Mouse (Mus musculus) cortical plate, adult 2 months (tissue): ENCODE measurements around the gene Spdye4c.

Experiments
- CTCF ChIP-seq: fragments of 200-500 bp; IDR thresholded peaks from 2 replicates; pipeline ENCODE4 v1.5.1; 2011; ENCODE audit warnings: mild to moderate bottlenecking, control low read depth, low read length; ENCODE audit not compliant: insufficient read depth; ENCODE audit errors: extremely low read depth
- POLR2A ChIP-seq: fragments of 200-500 bp; IDR thresholded peaks from 2 replicates; pipeline ENCODE4 v1.6.1; 2011; ENCODE audit warnings: mild to moderate bottlenecking, low read length, control low read depth; ENCODE audit not compliant: insufficient read depth; ENCODE audit errors: extremely low read depth

- TF ChIP-seq POLR2A: no peak
- TF ChIP-seq CTCF: peak; percentile 31; the same call in 1 of the 2 replicates
Measured at GRCm38 (mm10) chr2:128544421-128545137, 46.4 kb upstream of the Spdye4c start.
